Mouse (Mus musculus) hindbrain, embryonic 11.5 days (tissue): Measurements from ENCODE around the gene Ndufaf7. TPM values are rescaled to one million over a fixed set of nuclear protein-coding genes. Genes with fewer than 3 reads are reported as not detected.

Source experiments
- polyA plus RNA-seq: library from polyadenylated mRNA; unstranded; fragments of >200 nt; fragmentation: Nextera tagmentation; extraction: Ambion mirVana; gene quantifications from 2 replicates; pipeline ENCODE4 v1.2.1, GENCODE M21; 2014

The Ndufaf7 gene
- polyA plus RNA-seq, 1 experiment from 2014 or later: 54.3 TPM

Other genes starting within 250 kb of the Ndufaf7 start
- 7.4 and 7.9 TPM in 2 replicates for gene Strn, start 199.9 kb upstream of the Ndufaf7 start, polyA plus RNA-seq
- gene Heatr5b, start 101.8 kb upstream of the Ndufaf7 start, polyA plus RNA-seq: 12.3 and 15.5 TPM in 2 replicates
- gene Gpatch11, start 101.6 kb upstream of the Ndufaf7 start, polyA plus RNA-seq: 41.2 and 43.5 TPM in 2 replicates
- 5.5 and 7.4 TPM in 2 replicates for gene Eif2ak2, start 54.6 kb upstream of the Ndufaf7 start, polyA plus RNA-seq
- gene Sult6b1, start 30.1 kb upstream of the Ndufaf7 start, polyA plus RNA-seq: 0.07 and 0.15 TPM in 2 replicates
- gene Cebpzos, start 20.6 kb upstream of the Ndufaf7 start, polyA plus RNA-seq: 110 and 118 TPM in 2 replicates
- gene Cebpz, start 70 bp upstream of the Ndufaf7 start, polyA plus RNA-seq: 55.6 and 61.5 TPM in 2 replicates
- gene Prkd3, start 83.7 kb downstream of the Ndufaf7 start, polyA plus RNA-seq: 40.9 and 44.0 TPM in 2 replicates
- gene Qpct, start 114.8 kb downstream of the Ndufaf7 start, polyA plus RNA-seq: 8.2 and 10.6 TPM in 2 replicates